Mouse (Mus musculus) megakaryocyte-erythroid progenitor cell, adult 5-6 weeks (primary cell): ENCODE results near the gene Tbl1x. TPM values are rescaled to one million over a fixed set of nuclear protein-coding genes. Genes with fewer than 3 reads are reported as not detected.

Experiments used
- ATAC-seq: replicated peaks from 2 replicates; pipeline ENCODE4 v1.8.0; 2016; ENCODE audit warnings: mild to moderate bottlenecking, inconsistent platforms; ENCODE audit not compliant: severe bottlenecking, poor library complexity, low FRiP score, low TSS enrichment
- total RNA-seq, 2 experiments: library from RNA; stranded (forward) in 1 of 2; stranded (reverse) in 1 of 2; fragments of 200-1000, 215-1000 nt in 1 of 2; fragments of >200 nt in 1 of 2; fragmentation: Nextera tagmentation in 1 of 2; gene quantifications; 2 replicates each; pipeline ENCODE4 v1.2.3; 2014 to 2017

Tbl1x gene
- total RNA-seq, 2 experiments from 2014 or later: 36.5 to 46.7 TPM

- ATAC-seq: no peak
Measured at GRCm38 (mm10) chrX:77597674-77598073, 86.9 kb downstream of the Tbl1x start.

DNA sequence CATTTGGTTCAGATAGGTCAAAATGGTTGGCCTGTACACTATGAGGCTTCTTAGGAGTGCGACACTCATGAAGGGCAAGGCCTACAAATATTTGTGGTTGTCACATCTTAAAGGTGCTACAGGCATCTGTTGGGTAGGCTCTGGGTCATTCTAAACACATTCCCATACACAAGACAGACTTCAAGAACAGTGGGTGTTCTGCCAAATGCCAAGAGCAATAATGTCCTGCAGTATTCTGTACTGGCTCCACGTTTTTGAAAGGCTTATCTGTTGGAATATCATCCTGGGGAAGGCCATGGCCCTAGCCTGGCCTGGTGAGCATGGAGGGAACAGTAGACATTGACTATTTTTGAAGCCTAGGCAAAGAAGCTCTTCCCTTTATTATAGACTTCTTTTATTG is 87.9 kb downstream of the Tbl1x start:
- no peak for ATAC-seq

DNA sequence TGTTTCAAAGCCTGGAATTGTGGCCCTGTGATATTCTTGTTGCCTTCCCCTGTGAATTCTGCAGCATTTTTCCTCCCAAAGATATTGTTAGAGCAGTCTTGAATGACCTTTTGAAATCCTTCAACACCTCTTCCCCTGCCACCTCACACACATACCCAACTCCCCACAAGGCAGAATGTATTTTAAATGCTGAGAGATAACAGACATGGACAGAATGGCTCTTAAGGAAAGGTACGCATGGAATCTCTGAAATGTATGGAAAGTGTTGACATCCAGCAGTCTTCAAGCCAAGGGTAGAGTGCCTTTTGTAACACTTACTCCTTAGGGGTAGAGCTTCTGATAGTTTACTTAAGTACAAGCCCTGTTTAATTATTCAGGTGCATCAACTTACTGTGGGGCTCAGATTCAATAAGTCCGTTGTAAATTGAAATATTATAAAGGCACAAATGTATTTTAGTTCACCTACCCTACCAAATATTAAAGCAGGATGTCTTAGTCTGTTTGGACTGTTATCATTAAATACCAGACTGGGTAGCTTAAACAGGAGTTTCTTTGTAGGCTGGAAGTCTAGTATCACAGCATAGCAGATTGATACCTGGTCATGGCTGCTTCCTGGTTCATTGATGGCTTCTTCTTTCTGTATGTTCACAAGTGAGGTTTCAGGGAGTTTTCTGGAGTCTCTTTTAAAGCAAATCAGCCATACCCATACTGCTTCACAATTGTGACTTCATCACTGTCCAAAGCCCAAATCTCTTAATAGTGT is 92.9 kb downstream of the Tbl1x start:
- peak; percentile 77 for ATAC-seq

DNA sequence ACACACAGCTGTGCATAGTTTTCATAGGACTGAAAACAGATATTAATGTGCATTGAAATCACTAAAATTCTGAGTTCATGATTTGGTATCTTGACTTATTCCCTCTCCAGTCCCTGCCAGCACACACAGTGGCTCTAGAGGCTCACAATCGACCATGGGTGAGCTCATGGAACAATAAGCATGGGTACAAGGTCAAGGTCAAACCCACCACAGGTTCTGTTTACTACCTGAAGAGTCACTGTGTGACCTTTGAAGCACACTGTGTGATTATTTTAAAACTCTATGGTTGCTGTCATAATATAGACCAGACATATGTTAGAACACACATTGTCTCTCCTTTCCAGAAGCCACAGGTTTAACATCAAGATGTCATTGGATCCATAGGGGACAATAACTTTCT is 96.7 kb downstream of the Tbl1x start:
- ATAC-seq: no peak

GRCm38 (mm10) chrX:77608947-77609703 is 98.3 kb downstream of the Tbl1x start:
- 0 out of 2 replicates have a peak, but pooled peaks have one; percentile 18 for ATAC-seq

- ATAC-seq: no peak
Measured at GRCm38 (mm10) chrX:77611938-77612337, 101.1 kb downstream of the Tbl1x start.

DNA sequence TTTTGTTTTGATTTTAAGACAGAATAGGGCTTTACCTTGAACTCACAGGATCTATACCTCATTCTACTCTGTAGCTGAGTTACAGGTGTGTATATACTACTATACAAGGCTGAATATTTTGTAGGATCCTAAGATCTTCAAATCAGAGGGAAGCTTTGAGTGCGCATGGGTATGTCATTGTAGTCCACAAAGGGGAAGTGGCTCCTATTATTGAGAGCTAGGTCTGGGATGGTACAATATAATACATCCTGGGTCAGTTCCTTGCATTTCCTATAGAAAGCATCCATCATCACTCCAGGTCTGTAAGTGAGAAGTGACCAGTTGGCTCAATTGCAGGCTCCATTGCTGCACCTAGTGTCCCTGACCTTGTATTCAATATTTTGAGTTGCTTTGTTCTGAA is 102.2 kb downstream of the Tbl1x start:
- ATAC-seq: no peak

DNA sequence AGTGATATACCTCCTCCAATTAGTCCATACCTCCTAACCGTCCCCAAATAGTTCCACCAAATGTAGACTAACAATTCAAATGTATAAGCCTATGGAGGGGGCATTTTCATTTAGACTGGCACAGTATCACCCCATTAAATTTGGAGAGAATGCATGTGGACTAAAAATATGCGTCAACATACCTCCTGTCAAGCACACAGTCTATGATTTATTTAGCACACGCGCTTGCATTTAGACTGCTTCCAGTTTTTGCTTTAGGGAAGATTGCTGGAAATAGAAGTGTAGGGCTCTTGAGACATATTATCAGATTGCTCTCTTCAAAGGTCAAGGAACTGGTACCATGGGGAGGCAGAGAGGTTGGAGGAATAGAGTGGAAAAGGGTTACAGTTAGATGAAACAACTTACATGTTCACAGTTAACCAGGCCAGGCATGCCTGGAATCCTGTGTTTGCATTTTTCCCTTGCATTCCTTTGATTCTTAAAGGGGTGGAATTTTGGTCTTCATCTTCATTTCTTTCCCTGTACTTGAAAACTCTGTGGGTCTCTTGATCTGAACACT is 105.0 kb downstream of the Tbl1x start:
- no peak for ATAC-seq

- ATAC-seq: no peak
Measured at GRCm38 (mm10) chrX:77617368-77618144, 106.7 kb downstream of the Tbl1x start.

DNA sequence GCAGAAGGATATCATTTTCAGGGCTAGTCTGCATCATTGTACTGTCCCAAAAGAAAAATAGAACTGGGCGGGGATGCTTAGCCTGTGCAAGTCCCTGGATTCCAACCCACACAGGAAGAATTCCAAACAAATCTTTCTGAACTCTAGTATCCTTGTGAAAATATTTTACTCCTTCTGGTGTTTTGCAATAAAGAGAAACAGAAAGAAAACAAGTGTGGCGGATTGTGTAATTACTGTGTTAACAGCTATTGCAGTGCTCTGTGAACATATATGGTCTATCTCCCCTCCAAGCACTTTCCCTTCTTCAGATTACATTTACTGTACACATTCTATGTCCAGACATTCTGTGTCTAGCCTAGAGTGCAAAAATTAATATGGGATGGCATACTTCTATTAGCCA is 119.6 kb downstream of the Tbl1x start:
- no peak for ATAC-seq

DNA sequence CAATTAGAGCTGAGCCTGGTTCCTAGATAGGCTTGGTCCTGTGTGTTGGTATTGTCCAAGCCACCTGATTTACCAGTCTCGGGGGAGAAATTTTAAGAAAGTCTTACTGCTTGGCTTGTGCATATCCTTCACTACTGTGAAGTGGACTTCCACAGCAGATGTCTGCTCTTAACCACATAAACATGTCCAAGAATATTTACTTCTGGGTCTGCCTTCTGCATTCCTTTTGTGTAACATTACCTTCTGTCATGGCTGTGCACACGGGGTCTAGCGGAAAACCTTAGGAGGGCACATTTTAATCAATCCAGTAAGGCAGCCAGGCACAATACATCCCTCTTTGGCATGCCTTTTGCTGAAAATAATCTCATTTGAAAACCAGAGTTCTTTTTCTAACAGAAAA is 125.7 kb downstream of the Tbl1x start:
- ATAC-seq: no peak

GRCm38 (mm10) chrX:77638076-77638475 is 127.3 kb downstream of the Tbl1x start:
- ATAC-seq: peak; percentile 63; the same call in 1 of the 2 replicates

- peak; percentile 37; the same call in 1 of the 2 replicates for ATAC-seq
Measured at GRCm38 (mm10) chrX:77640301-77640700, 129.5 kb downstream of the Tbl1x start.

DNA sequence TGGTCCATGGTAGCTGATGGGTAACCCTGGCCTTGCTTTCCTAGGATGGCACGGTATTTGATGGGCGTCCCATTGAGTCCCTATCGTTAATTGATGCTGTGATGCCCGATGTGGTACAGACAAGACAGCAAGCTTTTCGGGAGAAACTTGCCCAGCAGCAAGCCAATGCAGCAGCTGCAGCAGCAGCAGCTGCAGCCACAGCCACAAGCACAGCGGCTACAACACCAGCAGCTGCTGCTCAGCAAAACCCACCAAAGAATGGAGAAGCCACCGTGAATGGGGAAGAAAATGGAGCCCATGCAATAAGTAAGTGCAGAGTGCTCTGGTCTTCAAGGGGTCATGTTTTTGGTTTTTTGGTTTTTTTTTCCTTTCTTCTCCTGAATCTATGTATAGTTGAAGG is 135.4 kb downstream of the Tbl1x start:
- no peak for ATAC-seq

DNA sequence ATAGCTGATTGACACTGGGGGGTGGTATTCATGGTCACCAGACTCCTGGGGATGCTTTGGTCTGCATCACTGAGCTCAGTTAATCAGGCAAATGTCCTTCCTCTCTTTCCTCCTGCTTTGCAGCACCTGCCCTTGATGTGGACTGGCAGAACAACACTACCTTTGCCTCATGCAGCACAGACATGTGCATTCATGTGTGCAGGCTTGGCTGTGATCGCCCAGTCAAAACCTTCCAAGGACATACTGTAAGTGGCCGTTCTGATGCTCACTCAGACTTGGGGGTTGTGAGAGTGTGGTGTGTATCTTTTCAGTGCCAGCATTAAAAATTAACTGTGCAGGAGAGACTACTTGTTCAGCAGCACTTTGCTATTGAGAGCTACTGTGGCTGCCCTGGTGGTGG is 139.4 kb downstream of the Tbl1x start:
- ATAC-seq: no peak

DNA sequence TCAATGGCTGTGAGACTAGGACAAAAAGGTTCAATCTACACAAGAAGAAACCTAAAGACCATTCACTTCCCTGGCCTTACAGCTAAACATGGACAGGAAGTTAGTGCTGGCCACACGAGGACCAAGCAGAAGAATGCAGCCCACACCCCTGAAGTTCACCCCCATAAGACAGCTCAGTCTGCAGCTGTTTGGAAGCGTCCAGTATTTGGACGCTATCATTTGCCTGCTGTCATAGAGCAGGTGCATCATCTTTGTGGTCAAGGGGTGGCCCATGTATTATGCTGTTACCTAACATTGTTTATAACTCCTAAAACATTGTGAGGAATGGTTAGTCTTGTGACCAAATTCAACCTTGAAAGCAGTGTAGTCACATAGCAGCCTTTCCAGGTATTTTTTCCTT is 151.2 kb downstream of the Tbl1x start:
- no peak for ATAC-seq

GRCm38 (mm10) chrX:77663276-77663675 is 152.5 kb downstream of the Tbl1x start:
- no peak for ATAC-seq

DNA sequence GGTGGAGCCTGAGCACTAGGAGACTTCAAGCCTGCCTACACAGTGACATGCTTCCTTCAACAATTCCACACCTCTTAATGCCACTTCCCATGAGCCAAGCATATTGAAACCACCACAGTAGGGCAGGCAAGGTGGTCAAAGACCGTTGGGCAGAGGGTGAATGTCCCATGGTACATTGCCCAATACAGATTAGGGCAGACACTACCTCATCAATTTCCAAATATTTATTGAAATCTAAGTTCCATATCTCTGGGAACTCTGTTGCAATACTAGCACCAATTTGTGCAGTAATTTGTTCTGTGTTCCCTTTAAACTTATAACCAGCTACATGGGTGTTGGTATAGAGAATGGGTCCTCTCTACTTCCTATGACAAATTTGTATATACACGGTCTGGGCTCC is 154.2 kb downstream of the Tbl1x start:
- ATAC-seq: no peak

- ATAC-seq: no peak
Measured at GRCm38 (mm10) chrX:77666911-77667310, 156.1 kb downstream of the Tbl1x start.

GRCm38 (mm10) chrX:77667441-77667840 is 156.6 kb downstream of the Tbl1x start:
- ATAC-seq: no peak
